Mouse (Mus musculus) embryo, embryonic 9.5 days (tissue): ENCODE data around the gene 1110032A03Rik.

Experiments used
- DNase-seq: peaks from one replicate; pipeline ENCODE4 v3.0.0-alpha.2; 2017; ENCODE audit errors: extremely low spot score

Gene 1110032A03Rik

GRCm38 (mm10) chr9:50774026-50774462, 1.3 kb downstream of the 1110032A03Rik start:
- no peak for DNase-seq

DNA sequence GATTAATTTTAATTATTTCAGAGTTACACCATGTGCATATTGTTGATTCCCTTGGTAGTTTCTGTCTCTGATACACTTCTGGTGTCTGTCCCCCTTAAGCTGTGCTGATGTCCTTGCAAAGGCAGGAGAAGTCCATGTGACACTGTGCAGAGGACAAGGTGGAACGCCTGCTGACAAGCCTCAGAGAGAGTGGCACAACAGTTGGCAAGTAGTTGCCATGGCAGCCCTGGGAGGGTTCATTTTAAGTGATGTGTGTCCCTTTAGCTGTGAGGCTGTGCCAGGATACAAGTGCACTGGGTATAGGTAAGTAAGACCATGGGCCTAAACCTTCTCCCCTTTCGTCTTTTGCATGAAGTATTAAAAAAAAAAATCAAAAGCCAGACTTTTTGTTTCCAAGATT, 5.3 kb downstream of the 1110032A03Rik start:
- no peak for DNase-seq

- peak; percentile 98 for DNase-seq
Observed at GRCm38 (mm10) chr9:50768107-50769002, 7.0 kb downstream of the 1110032A03Rik start, which contains the start of gene Fdxacb1. Gene Fdxacb1, plus strand, starts transcription at chr9:50768236.

DNA sequence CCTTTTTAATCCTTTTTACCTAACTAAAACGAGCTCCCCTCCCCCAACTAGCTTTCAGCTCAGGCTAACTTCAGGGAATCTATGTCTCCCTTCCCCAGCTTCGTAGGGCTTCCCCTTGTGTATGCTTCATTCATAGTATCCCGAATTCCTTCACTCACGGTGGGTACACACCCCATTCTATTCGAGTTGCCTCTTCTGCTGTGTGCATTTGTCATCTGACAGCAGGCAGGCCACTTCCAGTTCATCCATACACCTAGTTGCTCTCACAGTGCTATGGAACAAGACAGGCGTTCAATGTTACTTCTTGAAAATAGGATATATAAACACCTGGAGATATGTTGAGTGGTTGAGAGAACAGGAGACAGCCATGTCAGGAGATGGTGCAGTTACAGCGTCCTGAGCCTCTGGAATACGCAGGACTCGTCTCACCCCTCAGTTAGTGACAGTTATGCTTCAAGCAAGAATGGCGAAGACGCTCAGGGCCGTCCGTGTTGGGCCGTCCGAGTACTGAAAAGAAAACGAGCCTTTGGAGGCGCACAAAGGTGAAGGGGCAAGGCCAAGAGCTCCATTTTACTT, 7.7 kb downstream of the 1110032A03Rik start:
- DNase-seq, result no peak

DNA sequence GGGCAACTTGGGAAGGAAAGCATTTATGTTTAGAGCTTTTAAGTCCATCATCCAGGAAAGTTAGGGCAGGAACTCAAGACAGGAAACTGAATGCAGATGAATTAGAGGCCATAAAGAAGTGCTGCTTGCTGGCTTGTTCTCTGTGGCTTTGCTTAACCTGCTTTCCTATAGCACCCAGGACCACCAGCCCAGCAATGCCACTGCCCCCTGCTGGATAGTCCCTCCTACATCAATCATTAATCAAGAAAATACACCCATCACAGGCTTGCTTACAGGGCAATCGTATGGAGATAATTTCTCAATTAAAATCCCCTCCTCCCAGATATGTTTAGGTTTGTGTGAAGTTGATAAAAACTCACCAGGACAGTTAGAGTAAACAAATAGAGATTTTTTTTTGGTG, 12.0 kb downstream of the 1110032A03Rik start:
- DNase-seq, result no peak

- no peak for DNase-seq
Observed at GRCm38 (mm10) chr9:50761520-50762243, 13.6 kb downstream of the 1110032A03Rik start.

- no peak for DNase-seq
Observed at GRCm38 (mm10) chr9:50756711-50757110, 18.6 kb downstream of the 1110032A03Rik start.

DNA sequence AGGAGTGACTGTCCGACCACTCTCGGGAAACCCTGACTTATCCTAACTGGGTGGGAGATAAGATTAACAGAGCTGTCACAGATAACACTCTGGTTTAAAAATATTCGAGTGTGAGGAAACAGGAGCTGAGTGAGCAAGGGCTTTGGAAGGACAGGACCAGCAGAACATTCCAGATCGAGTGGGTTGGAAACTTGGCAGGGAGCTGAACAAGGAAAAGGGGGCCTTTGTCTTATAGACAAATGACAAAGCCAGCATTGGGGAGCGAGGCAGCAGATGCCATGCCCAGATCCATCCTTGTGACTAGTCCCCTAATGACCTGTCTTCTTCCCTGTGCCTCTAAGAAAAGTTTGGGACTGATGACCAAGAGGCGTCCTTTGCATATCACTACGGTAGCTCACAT, 21.4 kb downstream of the 1110032A03Rik start:
- no peak for DNase-seq

- peak; percentile 28 for DNase-seq
Observed at GRCm38 (mm10) chr9:50752784-50753615, 22.3 kb downstream of the 1110032A03Rik start.

- no peak for DNase-seq
Observed at GRCm38 (mm10) chr9:50752054-50752602, 23.2 kb downstream of the 1110032A03Rik start, which contains the start of gene Hspb2. Gene Hspb2, minus strand, starts transcription at chr9:50752354.

- DNase-seq, result no peak
Observed at GRCm38 (mm10) chr9:50751323-50751722, 24.0 kb downstream of the 1110032A03Rik start, which contains the start of gene Cryab. Gene Cryab, plus strand, starts transcription at chr9:50751325.

- DNase-seq, result no peak
Observed at GRCm38 (mm10) chr9:50750706-50751105, 24.6 kb downstream of the 1110032A03Rik start.

DNA sequence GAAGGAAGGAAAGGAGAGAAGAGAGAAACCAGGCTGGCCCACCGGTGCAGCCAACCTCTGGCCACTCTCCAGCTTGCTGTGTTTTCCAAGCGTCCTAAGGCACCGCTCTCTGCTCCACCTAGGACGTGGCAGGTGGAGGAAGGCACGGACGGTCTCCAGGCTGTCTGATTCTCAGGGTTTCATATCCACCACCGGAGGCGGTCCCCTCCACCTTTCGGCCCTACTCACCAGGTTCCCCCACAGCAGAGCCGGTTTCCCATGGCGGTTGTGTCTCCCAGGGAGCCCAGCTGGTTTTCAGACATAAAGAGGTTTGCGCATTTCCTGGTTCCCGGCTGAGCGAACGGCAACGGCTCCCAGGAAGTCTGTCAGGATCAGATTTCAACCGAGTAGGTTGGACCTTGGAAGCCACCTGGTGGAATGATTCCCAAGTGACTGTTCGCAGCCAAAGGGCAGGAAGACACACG, 29.1 kb downstream of the 1110032A03Rik start, which contains the start of gene 2310030G06Rik:
Gene 2310030G06Rik (minus strand): TSS at position 323 of the 464 bp plus-strand sequence.
- peak; percentile 47 for DNase-seq

GRCm38 (mm10) chr9:50745806-50746205, 29.5 kb downstream of the 1110032A03Rik start:
- no peak for DNase-seq

GRCm38 (mm10) chr9:50742744-50743143, 32.6 kb downstream of the 1110032A03Rik start:
- no peak for DNase-seq

DNA sequence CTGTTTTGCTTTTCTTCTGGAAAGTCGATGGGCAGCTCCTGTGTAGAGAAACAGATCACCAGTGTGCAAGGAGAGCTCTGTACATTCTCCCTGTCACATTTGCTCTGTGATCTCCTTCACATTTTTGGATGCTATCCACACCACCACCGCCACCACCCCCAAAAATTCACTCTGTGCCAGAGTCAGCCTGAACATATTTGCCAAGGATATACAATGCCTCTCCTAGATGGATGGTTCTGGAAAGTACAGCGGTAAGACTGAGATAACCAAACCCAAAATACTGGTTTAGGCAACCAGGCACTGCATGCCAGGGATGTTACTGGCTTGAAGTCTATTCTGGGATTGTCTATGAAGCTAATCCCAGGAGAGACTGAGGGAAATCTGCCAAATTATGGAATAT, 33.1 kb downstream of the 1110032A03Rik start:
- DNase-seq, result no peak

DNA sequence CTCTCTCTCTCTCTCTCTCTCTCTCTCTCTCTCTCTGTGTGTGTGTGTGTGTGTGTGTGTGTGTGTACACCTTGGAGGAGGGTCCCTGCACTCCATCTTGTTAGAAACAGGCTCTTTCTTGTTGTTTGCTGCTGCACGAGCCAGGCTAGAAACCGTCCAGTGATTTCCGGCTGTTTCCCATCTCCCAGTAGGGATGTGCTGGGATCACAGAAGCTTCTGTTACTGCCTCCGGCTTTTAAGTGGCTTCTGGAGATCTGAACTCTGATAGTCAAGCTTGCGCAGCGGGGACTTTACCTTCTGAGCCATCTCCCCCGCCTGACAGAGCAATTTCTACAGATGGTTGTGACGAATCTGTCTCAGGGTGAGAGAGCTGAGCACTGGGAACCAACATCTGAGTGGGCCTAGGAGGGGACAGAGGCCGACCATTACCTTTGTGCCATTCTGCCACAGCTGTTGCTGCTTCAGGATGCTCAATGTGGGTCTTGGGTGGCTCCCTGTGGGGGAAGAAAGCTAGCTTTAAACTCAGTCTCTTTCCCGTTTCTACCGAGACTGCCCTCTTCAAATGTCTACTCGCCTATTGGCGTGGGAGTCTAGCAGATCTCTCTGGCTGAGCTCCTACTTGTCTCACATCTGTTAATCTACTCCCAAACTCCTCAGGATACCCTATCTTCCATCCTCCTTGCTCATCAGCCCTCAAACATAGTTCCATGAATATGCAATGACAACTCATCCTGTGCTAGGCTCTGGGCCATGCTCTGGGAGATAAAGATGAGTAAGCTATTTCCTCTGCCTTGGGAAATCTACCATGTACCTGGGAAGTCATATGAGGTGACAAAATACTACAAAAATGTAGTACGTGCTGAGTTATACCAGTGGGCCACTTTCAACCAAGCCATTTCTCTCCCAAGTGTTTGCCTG, 34.2 kb downstream of the 1110032A03Rik start:
- no peak for DNase-seq

DNA sequence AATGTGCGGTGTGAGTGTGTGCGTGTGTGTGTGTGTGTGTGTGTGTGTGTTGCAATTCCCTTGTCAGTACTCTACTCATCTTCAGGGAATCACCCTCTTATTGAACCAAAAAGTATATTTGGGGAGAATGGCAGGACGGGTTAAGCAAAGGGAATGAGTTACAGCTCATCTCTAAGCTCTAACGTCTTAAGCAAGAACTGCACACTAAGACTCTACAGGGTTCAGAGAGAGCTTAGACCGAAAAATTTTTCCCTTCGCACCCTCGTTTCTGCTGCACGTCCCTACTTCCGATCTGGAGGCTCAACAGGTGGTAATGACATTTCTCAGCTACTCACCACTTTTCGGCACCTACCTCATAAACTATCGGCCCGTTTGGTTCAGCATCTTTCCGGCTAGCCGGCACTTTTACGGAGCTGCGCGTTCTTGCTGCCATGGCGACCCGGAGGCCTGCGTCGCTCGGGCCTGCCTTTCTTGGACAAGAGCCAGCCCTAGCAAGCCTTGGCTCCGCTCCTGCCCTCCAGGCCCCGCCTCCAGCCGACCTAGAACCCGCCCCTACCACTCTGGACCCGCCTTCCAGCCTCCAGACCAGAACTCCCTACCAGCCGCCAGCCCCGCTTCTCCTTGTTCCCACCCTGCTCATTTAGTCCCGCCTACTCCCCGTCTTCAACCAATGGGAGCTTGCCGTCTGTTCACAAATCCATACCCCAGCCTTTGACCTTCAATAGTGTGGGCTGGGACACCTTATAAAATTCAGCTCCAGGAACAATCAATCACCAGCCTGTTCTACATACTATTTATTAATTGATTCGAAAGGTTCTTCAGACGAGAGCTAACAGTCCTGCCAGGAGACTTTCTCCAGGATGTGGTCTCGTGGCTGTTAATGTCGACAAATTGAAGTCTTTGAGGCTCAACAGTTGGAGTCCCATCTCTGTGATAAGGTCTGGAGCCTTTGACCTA, 36.1 kb downstream of the 1110032A03Rik start, which contains the start of gene Dixdc1:
Gene Dixdc1 (minus strand): TSS at position 604 of the 957 bp plus-strand sequence.
- DNase-seq, result peak; percentile 95
